Mouse (Mus musculus) testis, adult 2 months (tissue): ENCODE results near the gene Nptx1.

ENCODE experiments used
- CTCF ChIP-seq: fragments of 200-500 bp; IDR thresholded peaks from 2 replicates; pipeline ENCODE4 v1.5.1; 2012; ENCODE audit warnings: low read depth, mild to moderate bottlenecking, inconsistent platforms, low read length, moderate library complexity; ENCODE audit not compliant: control insufficient read depth, insufficient read depth, insufficient replicate concordance
- POLR2A ChIP-seq: fragments of 200-500 bp; IDR thresholded peaks from 2 replicates; pipeline ENCODE4 v1.6.1; 2012; ENCODE audit warnings: low read depth, mild to moderate bottlenecking, inconsistent platforms, low read length, moderate library complexity; ENCODE audit not compliant: control insufficient read depth

DNA sequence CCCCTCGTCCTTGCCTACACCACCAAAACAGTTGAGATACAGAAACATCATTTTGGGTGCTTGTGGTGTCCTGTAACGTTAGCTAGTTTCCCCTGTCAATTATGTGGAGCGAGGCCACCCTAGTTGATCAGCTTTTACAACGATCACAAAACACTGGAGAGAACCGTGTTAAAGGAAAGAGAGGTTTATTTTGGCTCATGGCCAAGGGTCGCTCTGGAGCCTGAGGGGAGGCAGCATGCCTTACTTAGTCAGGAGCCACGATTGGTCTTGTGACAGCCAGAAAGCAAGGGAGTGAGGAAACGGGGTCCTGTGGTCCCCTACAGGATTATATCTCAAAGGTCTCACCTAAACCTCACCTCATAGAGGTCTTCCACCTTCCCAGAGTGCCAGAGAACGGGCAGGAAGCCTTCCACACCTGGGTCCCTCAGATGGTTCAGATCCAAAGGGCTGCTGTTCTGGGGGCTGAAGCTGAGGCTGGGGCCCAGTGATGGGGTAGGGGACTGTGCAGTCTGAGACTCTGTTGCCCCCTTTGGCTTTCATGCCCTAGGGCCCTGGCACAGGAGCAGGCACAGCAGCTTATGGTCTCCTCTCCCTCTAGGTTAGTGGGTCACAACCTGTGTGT lies 34.4 kb downstream of the Nptx1 start:
- TF ChIP-seq CTCF, result no peak; the same call in 1 of the 2 replicates
- TF ChIP-seq POLR2A, result no peak
